Mouse (Mus musculus) right cerebral cortex, postnatal 36 days (tissue): ENCODE results near the gene Strn3.

Experiments
- DNase-seq, 2 experiments: peaks; one replicate each; pipeline ENCODE4 v3.0.0; 2022; ENCODE audit warnings: low spot score in 2 of 2, mixed read lengths in 1 of 2

The Strn3 gene

DNA sequence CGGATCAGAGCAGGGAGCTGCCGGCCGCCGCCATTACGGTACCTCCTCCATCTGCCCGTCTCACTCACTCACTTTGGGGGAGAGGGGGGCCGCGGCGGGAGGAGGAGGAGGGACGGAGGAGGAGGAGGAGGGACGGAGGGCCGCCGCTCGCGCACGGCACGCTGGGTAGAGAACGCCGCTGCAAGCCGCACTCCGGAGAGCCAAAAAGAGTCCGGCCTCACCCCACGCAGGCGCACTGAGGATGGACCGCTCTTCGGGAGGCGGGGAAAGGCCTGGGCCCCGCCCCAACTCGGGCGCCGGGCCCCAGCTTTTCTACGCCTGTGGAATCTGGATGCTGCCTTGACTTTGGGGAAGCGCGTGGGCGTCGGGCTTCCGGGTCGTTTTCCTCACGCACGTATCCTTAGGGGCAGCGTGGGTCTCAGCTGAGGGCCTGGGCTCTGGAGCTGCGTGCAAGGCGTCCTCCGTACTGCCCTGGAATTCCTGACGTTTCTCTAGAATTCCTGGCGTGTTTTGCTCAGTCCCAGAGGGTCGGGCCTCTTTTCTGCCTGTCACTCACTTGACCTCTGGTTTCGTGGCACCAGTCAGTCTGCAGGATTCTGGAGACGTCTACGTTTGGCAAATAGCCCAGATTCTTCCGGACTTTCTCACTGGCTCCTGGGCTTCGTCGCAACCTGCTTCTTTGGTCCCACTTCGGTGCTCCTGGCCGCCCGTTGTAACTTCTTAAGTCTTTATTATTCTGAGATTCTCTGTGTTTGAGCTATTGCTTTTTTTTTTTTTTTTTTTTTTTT, at the start of gene Strn3:
Strn3 (minus strand) TSS at position 53 of the 788 bp plus-strand sequence.
- peak; percentile 95 to 96 for DNase-seq

DNA sequence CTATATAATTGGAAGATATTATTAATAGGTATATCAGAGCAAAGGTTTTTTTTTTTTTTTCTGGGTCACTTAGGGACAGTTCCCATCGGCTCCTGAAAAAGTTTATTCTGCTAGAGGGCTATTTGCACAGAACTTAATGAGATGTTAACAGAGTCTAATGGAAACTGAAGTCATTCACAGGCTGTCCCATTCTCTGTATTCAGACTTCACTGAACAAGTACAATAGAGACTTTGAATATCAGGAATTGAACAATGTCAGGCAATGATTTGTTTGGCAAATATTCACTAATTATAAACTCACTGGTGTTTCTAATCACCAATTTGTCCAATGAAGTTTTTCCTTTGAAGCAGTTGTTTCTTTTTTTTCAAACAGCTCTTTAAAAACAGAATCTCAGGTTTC, 45.1 kb upstream of the Strn3 start:
- no peak for DNase-seq

DNA sequence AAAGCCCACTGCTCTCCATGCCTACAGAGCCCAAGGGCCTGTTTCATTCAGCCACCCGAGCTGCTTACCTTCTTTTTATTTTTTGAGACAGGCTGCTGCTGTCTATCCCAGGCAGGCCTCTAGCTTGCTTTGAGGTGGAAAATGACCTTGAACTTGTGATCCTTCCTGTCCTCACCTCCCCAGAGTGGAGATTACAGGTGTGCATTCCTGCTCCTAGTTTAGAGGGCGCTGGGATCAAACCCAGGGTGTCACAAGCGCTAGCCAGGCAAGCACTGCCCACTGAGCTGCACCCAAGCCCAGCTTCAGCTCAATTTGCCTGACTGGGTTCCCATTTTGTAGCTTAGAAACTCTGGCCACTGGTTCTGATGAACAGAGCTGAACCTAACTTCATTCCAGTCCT, 44.7 kb upstream of the Strn3 start:
- DNase-seq: no peak

DNA sequence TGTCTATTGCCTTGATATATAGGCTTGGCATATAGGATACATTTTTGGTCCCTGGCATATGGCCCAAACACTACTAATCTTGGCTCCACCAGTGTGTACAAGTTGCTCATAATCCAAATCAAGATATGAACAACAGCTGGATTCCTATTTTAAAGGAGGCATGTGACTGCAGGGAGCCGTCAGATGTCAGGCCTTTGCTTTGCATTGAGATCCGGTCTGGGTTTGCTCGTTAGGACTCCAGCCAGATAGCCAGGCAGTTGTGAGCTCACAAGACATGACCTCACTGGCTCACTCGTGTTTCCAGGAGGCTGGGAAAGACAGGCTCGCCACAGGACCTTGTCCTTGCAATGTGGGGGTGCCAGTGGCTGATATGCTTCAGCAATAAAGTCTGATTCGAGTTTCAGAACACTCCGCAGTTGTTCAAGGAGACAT, 44.2 kb upstream of the Strn3 start:
- no peak for DNase-seq

DNA sequence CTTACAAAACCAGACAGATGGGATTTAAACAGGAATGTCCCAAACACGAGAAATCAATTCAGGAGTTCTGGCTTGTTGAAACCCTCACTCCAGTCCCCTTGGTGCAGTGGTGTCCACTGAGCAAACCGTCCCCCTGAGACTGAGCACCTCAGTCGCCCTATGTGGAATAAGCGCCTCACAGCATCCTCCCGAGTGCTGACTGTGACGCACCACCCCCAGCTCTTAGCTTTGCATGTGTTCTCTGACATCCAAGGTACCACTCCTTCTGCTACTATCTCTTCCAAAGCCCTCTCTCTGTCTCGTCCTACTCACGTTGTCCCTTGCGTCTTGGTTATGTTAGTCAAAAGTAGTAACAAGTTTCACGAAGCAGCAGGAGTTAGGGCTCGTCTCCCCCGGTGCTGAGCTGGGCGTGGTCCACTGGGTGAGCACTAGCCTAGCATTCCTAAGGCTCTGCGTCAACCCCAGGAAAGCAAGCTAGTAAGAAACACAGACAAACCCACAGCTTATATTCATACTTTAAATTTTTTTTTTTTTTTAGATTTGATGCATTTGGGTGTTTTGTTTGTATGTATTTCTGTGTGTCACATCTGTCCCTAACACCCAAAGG, 43.0 kb upstream of the Strn3 start:
- no peak for DNase-seq

DNA sequence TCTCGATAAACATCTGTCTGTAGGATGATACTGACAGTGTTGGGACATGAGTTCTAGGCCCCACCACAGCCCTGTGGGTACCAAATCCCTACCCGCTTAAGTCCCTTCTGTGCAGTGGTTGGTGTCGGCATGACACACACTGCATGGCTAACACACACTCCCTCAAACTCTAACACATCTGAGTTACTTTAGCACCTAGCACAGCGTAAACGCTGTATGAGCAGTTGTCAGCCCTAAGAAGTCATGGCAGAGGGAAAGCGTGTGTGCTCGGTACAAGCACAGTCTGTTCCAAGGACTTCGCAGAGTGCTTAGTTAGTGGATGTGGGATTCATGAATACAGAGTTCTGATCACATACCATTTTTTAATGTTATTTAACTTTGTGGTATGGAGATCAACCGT, 38.1 kb upstream of the Strn3 start:
- DNase-seq: no peak

DNA sequence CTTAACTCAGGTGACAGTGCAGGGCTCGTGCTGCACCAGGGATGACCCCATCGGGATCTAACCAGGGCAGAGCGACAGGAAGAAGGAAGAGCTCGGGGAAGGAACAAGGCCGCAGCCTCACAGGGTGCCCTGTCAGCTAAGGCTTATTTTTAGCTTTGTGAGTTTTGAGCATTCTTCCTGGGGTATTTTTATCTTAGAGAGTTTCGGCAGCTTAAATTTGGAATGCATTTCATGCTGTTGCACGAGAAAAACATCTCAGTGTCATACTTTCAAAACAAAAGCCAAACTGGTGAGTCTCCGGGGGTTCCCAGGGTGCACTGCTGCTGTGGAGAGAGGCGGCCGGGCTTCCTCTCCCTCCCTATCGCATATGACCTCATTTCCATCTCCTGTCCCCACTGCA, 37.4 kb upstream of the Strn3 start:
- DNase-seq: peak in 1 of 2 experiments; percentile 32

DNA sequence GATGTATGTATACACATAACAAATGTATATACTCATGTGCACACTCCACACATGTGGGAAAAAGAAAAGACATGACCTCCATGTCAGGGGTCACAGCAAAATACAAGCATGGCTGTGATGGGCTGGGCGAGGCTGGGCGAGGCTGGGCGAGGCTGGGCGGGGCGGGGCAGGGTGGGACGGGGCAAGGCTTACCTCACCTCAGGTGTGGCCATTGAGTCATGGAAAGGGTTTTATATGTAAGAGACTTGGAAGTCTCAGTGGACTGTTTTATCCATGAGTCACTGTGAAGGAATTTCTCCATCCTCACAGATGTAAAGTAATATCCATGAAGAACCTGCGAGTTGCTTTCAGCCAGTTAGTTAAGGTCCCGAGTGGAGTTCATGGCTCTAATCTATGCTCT, 30.1 kb upstream of the Strn3 start:
- no peak for DNase-seq

DNA sequence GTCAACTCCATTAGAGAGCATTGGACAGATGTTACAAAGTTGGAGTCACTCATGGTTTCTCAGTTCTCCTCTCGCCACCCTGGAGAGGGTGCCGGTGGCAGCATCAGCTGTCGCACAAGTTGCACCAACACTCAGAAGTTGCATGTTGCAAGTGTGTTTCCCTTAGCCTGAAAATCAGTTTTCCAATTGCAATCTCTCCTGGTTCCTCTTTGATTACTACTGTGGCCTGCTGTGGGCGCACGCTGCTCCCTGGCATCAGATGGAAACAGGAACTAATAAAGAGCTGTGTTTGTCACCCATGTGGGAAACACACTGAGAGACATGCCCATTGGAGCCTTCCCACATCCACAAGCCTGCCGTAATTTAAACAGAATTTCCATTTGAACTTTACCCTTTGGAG, 26.9 kb upstream of the Strn3 start:
- no peak for DNase-seq

DNA sequence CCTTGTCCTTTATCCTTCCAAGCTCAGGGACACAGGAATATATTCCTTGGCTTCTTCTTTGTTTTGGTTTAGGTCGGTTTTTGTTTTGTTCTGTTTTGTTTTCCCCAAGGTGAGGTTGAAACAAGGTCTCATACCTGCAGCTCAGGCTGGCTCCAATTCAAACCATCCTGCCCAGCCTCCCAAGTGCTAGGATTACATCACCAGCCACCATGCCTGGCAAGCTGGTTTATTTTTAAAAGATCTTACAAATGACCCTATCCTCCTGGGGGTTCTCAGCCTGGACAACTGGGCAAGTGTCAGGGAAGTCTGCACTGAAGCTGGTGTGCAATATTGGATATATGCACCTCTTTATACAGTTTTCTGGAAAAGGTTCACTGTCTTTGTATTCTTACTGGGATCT, 21.0 kb upstream of the Strn3 start:
- no peak for DNase-seq

DNA sequence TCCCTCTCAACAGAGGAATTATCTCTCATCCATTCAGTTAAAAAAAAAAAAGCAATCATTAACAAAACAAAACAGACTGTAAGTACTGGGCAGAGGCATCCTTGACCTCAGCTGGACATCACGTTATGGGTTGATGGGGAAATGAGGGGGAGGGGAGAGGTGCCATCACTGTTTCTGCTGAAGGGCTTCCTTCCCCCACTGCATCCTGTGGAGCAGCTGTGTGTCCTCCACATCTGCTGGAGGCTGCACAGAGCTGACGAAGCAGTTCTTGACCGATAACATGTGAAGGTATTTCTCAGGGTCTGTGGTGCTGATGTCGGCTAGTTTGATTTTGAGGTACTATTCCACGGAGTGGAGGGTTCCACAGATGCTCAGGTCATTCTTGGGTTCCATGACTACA, 18.5 kb upstream of the Strn3 start:
- DNase-seq: no peak

DNA sequence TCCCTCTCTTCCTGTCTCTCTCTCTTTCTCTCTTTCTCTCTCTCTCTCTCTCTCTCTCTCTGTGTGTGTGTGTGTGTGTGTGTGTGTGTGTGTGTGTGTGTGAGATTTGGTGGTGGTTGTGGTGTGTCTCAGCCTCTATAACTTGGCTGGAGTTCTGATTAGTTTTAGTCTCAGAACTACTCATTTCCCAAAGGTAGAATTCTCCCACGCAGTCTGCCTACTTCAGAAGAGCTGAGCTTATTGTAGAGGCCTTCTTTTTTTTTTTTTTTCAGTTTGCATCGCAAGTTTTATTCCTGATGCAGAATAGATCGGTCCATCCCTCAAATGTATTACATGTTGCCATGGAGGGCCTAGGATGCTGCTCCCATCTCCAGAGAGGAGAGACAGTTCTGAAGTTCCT, 18.0 kb upstream of the Strn3 start:
- DNase-seq: no peak

DNA sequence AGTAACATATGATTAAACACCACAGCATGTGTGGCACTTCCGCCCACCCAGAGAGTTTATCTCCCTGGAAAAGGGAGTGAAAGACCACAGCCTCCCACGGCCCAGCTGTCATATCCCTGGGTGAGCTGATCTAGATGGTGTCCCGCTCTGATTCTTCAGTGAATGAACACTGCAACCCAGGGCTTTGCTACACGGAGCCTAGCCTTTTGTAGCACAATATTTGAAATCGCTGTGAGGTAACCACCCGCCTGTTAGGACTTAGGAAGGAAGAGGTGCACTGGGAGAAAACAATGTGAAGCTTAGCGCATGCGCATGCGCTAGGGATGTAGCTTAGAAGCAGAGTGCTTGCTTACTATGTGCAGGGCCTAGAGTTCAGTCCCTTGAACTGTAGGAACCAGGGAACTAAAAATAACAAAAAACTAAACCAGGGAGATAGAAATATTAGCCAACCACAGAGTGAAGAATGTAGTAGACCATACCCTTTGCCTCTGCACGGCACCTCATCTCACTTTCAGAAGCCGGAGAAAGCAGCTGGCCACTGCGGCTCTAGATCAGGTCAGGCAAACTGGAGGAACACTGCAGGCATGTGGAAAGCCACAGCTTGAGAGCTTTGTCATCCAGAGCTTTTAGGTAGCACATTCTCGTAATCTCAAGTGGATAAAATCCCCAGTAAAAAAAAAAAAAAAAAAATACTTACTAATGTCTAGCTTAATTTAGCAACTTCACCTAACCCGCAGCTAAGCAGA, 17.4 kb upstream of the Strn3 start:
- DNase-seq: peak; percentile 85 to 91

DNA sequence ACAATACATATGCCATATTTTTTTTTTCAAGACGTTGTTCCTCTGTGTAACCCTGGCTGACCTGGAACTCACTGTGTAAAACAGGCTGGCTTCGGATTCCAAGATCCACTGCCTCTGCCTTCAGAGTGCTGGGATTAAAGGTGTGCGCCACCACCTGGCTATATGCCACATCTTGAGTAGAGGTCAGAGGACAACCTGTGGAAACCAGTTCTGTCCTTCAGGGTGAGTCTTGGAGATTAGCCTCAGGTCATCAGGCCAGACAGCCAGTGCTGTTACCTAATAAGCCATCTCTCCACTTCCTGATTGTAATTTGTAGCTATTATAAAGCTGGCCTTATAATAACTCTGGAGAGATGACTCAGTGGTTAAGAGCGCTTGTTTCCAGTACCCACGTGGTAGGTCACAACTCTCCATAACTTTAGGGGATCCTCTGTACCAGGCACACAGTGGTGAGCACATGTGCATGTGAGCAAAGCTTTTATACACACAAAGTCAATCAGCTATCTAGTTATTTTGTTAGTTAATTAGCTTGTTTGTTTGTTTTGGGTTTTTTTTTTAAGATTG, 15.1 kb upstream of the Strn3 start:
- no peak for DNase-seq

DNA sequence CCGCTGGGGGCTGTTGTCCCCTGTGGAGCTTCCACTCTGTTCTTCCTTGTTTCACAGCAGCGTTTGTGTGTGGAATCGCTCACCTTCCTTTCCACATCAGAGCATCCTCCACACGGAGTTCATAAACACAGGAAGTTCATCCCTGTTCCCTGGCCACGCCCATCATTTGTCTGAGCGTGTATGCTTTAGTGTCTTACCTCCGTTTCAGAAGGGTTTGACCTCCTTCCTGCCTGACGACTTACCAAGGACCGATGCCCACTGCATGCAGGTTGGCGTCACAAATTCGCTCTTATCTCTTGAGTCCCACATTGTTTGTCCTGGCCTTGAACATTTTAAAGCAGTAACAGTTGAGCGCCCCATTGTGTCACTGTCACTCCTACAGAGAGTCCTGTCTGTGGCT, 14.1 kb upstream of the Strn3 start:
- no peak for DNase-seq

DNA sequence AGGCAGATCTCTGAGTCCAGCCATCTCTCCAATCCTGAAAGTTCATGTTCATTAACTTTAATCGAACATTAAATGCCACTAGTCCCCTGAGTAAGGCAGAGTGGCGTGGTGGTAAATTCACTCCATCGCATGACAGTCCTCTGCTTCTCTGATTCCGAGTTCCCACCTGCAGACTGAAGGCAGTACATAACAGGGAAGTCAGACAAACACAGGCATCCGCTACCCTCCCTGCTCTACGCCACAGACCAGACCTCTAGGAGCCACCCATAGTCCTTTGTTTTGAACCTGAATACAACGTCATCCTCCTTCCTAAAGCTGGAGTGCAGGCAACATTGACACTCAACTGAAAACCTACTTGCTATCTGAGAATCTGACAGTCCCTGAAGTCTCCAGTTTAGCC, 12.9 kb upstream of the Strn3 start:
- DNase-seq: no peak

DNA sequence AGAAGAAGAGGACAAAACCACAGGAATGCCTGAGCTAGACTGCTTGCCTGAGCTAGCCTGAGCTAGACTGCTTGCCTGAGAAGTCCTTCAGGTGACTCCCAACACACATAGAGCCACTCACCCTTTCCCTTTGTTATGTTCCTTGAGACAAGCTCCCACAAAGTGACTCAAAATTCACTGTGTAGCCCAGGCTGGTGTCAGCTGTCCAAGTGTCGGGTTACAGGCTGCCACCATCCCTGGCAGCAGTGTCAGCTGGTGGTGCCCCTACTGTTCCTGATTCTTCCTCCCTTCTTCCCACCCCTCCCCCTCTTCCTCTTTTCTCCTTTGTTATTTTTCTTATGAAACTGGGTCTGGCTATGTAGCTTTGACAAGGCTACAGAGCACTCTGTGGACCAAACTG, 12.2 kb upstream of the Strn3 start:
- DNase-seq: no peak

DNA sequence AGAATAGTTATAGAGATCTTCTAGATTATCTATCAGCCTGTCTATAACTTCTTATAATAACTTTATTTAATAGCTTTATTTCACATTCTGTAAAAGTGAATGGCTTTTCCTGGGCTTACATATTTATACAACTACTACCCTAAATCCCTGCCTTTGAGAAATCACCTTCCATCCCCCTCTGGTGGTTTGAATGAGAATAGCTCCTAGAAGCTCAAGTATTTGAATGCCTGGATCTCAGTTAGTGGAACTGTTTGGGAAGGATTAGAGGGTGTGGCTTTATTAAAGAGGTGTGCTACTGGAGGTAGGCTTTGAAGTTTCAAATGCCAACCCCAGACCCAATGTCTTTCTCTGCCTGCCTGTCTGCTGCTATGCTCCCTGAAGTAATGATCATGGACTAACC, 10.0 kb upstream of the Strn3 start:
- DNase-seq: no peak

DNA sequence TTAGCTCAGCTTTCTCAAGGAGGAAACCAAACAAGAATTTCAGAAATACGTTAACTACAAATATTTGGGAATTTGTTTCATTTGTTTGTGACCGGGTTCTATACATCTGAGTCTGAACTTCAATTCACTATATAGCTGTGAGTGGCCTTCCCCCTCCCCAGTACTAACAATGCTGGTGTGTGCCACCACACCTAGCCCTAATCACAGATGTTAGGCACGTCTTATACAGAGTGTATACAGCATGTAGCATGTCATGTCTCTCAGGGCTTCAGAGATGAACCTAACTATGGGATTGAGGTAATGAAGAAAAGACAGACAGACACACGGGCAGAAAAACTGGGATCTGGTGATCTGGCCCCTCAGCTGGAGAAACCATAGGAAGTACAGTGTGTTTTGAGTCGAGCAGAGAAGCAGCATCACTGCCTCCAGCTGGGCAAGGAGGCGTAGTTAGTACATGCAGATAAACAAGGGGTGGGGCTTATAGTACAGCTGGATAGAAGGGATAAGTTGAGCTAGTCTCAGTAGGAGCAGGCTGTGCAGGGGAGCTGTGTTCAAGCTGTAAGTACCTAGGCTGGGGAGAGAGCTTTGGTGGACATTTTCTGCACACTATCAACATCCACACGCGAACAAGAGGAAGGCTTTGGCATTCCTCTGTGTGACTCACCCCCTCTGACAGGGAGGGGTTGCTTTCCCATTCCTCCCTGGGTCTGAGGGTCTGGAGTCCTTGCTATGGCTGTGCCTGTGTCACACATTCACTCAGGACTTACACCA, 8.1 kb upstream of the Strn3 start:
- DNase-seq: no peak

DNA sequence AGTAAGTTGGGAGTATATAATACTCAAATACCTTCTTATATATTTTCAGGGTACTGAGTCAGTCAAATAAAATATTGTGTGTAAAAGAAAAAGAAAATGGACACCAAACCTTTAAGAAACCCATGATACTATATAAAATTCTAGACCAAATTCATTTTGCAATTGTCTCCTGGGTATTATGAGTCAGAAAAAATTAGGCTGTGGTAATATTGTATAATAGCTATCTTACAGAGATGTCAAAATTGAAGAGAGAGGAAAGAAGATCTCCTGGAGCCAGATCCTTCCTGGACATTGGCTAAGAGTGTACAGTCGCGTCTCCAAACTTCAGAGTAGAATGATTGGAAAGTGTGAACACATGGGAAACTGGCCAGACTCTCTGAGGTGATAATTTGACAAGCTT, 4.5 kb upstream of the Strn3 start:
- DNase-seq: no peak

DNA sequence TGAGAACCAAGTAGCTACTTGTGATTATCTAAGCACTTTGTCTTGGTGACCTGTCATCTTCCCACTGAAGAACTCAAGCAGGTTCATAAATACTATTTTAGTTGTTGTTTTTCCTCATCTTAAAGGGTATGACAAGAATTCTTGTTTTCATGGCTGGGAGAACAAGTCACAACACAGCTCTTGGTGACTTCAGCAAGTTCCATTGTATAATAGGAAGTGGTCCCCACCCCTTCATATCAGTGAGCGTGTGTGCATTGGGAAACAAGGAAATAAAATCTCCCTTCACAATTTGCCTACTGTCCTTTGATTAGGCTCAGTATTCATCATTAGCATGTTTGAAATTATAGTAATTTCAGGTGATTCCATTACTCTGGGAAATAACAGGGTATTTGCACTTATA, 3.3 kb upstream of the Strn3 start:
- DNase-seq: no peak

DNA sequence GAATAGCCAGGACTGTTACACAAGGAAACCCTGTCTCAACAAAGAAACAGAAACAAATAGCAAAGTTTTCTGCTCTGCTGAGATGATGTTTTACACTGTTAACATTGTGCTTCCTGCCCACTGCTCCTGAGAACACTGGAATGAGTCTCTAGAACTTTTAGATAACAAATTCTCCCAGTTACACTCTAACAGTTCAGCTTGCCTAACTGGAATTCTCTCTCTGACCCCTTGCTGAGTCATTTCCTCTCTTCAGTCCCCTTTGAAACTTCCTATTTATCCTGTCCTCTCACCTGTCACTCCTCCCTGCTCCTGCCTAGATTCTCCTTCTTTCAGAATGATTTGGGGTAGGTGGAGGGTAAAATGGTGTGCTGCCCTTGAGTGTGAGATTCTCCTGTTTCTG, 2.4 kb upstream of the Strn3 start:
- DNase-seq: no peak
